Mouse (Mus musculus) liver, embryonic 11.5 days (tissue): ENCODE results near the gene Tssk1. TPM values are rescaled to one million over a fixed set of nuclear protein-coding genes. Genes with fewer than 3 reads are reported as not detected.
A peak's percentile ranks its signal among the peaks of the same experiment; 100 is the strongest.

Experiments used
- ATAC-seq: fragments of 200-750 bp; cut with Nextera tagmentation; replicated peaks from 2 replicates; pipeline ENCODE4 v1.8.0; 2017; ENCODE audit warnings: moderate number of reproducible peaks, mild to moderate bottlenecking, moderate TSS enrichment, moderate library complexity; ENCODE audit not compliant: low FRiP score
- DNase-seq: peaks from one replicate; pipeline ENCODE4 v3.0.0-alpha.2; 2017; ENCODE audit warnings: low spot score
- H3K27ac ChIP-seq: fragments of 300-500 bp; sonication (generic); 2 replicates; pipeline ENCODE4 v1.5.1; 2014; ENCODE audit warnings: mild to moderate bottlenecking, low read depth, low read length, control low read depth
- H3K27me3 ChIP-seq: fragments of 300-500 bp; sonication (generic); replicated peaks from 2 replicates; pipeline ENCODE4 v1.6.1; 2014; ENCODE audit warnings: low read length, mixed read lengths; ENCODE audit not compliant: control insufficient read depth, insufficient read depth
- H3K36me3 ChIP-seq: fragments of 300-500 bp; sonication (generic); 2 replicates; pipeline ENCODE4 v1.6.1; 2014; ENCODE audit warnings: mild to moderate bottlenecking, low read length, moderate library complexity, mixed read lengths; ENCODE audit not compliant: control insufficient read depth, insufficient read depth
- H3K4me1 ChIP-seq: fragments of 300-500 bp; sonication (generic); replicated peaks from 2 replicates; pipeline ENCODE4 v1.6.1; 2014; ENCODE audit warnings: low read length, mixed read lengths; ENCODE audit not compliant: control insufficient read depth, insufficient read depth
- H3K4me2 ChIP-seq: fragments of 300-500 bp; sonication (generic); 2 replicates; pipeline ENCODE4 v1.6.1; 2014; ENCODE audit warnings: mild to moderate bottlenecking, control low read depth, moderate library complexity
- H3K4me3 ChIP-seq: fragments of 300-500 bp; sonication (generic); 2 replicates; pipeline ENCODE4 v1.5.1; 2014; ENCODE audit warnings: low read depth, low read length, control low read depth
- H3K9ac ChIP-seq: fragments of 300-500 bp; sonication (generic); 2 replicates; pipeline ENCODE4 v1.6.1; 2014; ENCODE audit warnings: low read depth, low read length, control low read depth
- H3K9me3 ChIP-seq: fragments of 300-500 bp; sonication (generic); 2 replicates; pipeline ENCODE4 v1.6.1; 2016; ENCODE audit warnings: low read length, inconsistent platforms, mixed read lengths; ENCODE audit not compliant: control insufficient read depth
- WGBS: fragments of 180-500 bp; shearing (Covaris S2); extraction: QIAGEN DNeasy Blood & Tissue Kit; methylation state at CpG from one replicate; pipeline ENCODE4 v1.1.7; 2014; 5-methylcytosine and 5-hydroxymethylcytosine counted together
- polyA plus RNA-seq: library from polyadenylated mRNA; unstranded; fragments of >200 nt; fragmentation: Nextera tagmentation; extraction: Ambion mirVana; gene quantifications from 2 replicates; pipeline ENCODE4 v1.2.1, GENCODE M21; 2014

The Tssk1 gene
- polyA plus RNA-seq, 1 experiment from 2014 or later = not detected

GRCm38 (mm10) chr16:17929211-17929610 lies 35.2 kb downstream of the Tssk1 start:
- Histone ChIP-seq H3K4me2 (peak overlapping the region; percentile 95), H3K27ac (peak overlapping the region; percentile 98), H3K4me1 (peaks cover 20% of the 10 kb centered on the region), H3K9me3 (no peaks in the 10 kb centered on the region), H3K9ac (peak overlapping the region; percentile 88), H3K27me3 (no peaks in the 10 kb centered on the region), H3K36me3 (peaks cover 13% of the 10 kb centered on the region), H3K4me3 (peak overlapping the region; percentile 91; the same call in 1 of the 2 replicates)
- 24% methylated on average over 2 of the region's 2 CpGs for WGBS
- ATAC-seq (no peak), DNase-seq (no peak)

GRCm38 (mm10) chr16:17929631-17930030 lies 35.6 kb downstream of the Tssk1 start:
- no peaks in the 10 kb centered on the region for H3K9me3 ChIP-seq
- no peak for ATAC-seq
- peaks cover 23% of the 10 kb centered on the region for H3K4me1 ChIP-seq
- no peak overlapping the region for H3K4me2 ChIP-seq
- no peaks in the 10 kb centered on the region for H3K27me3 ChIP-seq
- no peak overlapping the region for H3K4me3 ChIP-seq
- peak overlapping the region; percentile 88 for H3K9ac ChIP-seq
- DNase-seq = no peak
- peak overlapping the region; percentile 98; the same call in 1 of the 2 replicates for H3K27ac ChIP-seq
- WGBS = 73% methylated on average over 2 of the region's 2 CpGs
- H3K36me3 ChIP-seq = peaks cover 13% of the 10 kb centered on the region

GRCm38 (mm10) chr16:17931906-17932460 lies 38.0 kb downstream of the Tssk1 start:
- Histone ChIP-seq H3K27ac (no peak overlapping the region), H3K4me3 (no peak overlapping the region), H3K9me3 (no peaks in the 10 kb centered on the region), H3K27me3 (no peaks in the 10 kb centered on the region), H3K4me2 (no peak overlapping the region), H3K9ac (no peak overlapping the region), H3K36me3 (no peaks in the 10 kb centered on the region), H3K4me1 (peaks cover 16% of the 10 kb centered on the region)
- DNase-seq = no peak
- no peak for ATAC-seq
- WGBS = 73% methylated on average over 5 of the region's 5 CpGs

GRCm38 (mm10) chr16:17933594-17934444 lies 39.8 kb downstream of the Tssk1 start:
- peak overlapping the region; percentile 90 for H3K27ac ChIP-seq
- DNase-seq = no peak
- 46% methylated on average over 9 of the region's 9 CpGs for WGBS
- peak overlapping the region; percentile 26 for H3K4me2 ChIP-seq
- H3K27me3 ChIP-seq = no peaks in the 10 kb centered on the region
- peaks cover 25% of the 10 kb centered on the region for H3K4me1 ChIP-seq
- H3K9ac ChIP-seq = peak overlapping the region; percentile 56
- H3K9me3 ChIP-seq = no peaks in the 10 kb centered on the region
- ATAC-seq = peak; percentile 82
- H3K36me3 ChIP-seq = no peaks in the 10 kb centered on the region
- H3K4me3 ChIP-seq = no peak overlapping the region

- H3K9me3 ChIP-seq = no peaks in the 10 kb centered on the region
- ATAC-seq (no peak), DNase-seq (no peak)
- H3K27ac ChIP-seq = peak overlapping the region; percentile 90
- H3K36me3 ChIP-seq = no peaks in the 10 kb centered on the region
- no peak overlapping the region for H3K4me3 ChIP-seq
- H3K27me3 ChIP-seq = no peaks in the 10 kb centered on the region
- 43% methylated on average over 3 of the region's 3 CpGs for WGBS
- peak overlapping the region; percentile 56 for H3K9ac ChIP-seq
- peaks cover 22% of the 10 kb centered on the region for H3K4me1 ChIP-seq
- no peak overlapping the region for H3K4me2 ChIP-seq
Observed at GRCm38 (mm10) chr16:17934445-17934910, 40.5 kb downstream of the Tssk1 start.

GRCm38 (mm10) chr16:17936776-17937175 lies 42.8 kb downstream of the Tssk1 start:
- DNase-seq (no peak), ATAC-seq (no peak)
- WGBS = 83% methylated on average over 10 of the region's 10 CpGs
- H3K4me3 ChIP-seq = no peak overlapping the region
- H3K4me2 ChIP-seq = no peak overlapping the region
- no peaks in the 10 kb centered on the region for H3K9me3 ChIP-seq
- no peaks in the 10 kb centered on the region for H3K27me3 ChIP-seq
- no peak overlapping the region for H3K27ac ChIP-seq
- no peak overlapping the region for H3K9ac ChIP-seq
- peaks cover 22% of the 10 kb centered on the region for H3K4me1 ChIP-seq
- no peaks in the 10 kb centered on the region for H3K36me3 ChIP-seq

GRCm38 (mm10) chr16:17938187-17938586 lies 44.2 kb downstream of the Tssk1 start:
- Histone ChIP-seq H3K27me3 (no peaks in the 10 kb centered on the region), H3K4me2 (peak overlapping the region; percentile 6), H3K4me1 (peaks cover 22% of the 10 kb centered on the region), H3K9me3 (no peaks in the 10 kb centered on the region), H3K9ac (no peak overlapping the region; the same call in 1 of the 2 replicates), H3K4me3 (no peak overlapping the region), H3K36me3 (no peaks in the 10 kb centered on the region), H3K27ac (peak overlapping the region; percentile 63)
- WGBS = 42% methylated on average over 7 of the region's 7 CpGs
- DNase-seq = no peak
- ATAC-seq = no peak

- Histone ChIP-seq H3K36me3 (no peaks in the 10 kb centered on the region), H3K4me1 (peaks cover 21% of the 10 kb centered on the region), H3K4me3 (no peak overlapping the region), H3K9ac (peak overlapping the region; percentile 11), H3K4me2 (peak overlapping the region; percentile 6), H3K27me3 (no peaks in the 10 kb centered on the region), H3K27ac (peak overlapping the region; percentile 63), H3K9me3 (no peaks in the 10 kb centered on the region)
- 6% methylated on average over 7 of the region's 7 CpGs for whole genome bisulfite sequencing
- ATAC-seq (peak; percentile 92), DNase-seq (peak; percentile 78)
Observed at GRCm38 (mm10) chr16:17938821-17939220, 44.8 kb downstream of the Tssk1 start.
